Mouse (Mus musculus): ENCODE results near the gene Tmem126b. TPM values are rescaled to one million over a fixed set of nuclear protein-coding genes. Genes with fewer than 3 reads are reported as not detected.

Gene Tmem126b
- total RNA-seq (2015; ENCODE audit: low replicate concordance) (4.6 and 7.1 TPM in 2 replicates), total RNA-seq (2017; ENCODE audit: low replicate concordance) (3.2 and 5.6 TPM in 2 replicates)

DNA sequence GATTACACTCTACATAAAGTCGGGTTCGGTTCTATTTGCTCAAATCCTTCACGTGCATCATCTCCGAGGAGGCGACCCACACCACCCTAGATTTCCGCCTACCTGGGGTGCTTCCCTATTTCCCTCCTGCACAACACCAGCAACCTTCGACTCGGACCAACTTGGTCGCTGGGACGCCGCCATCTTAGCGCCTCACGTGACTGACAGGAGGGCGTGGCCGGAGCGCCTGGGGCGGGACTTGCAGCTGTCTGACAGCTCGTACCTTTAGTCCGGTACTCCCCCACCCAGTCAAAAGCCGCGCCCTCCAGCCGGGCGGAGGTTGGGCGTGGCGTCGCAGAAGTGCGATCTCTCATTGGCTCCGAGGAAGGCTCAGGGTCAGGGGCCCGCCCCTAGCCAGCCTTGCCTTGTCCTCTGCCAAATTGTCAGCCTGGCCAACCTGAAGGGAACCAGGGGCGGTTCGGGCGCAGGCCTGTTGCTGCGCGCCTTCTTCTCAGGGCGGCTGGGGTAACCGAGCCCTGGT, at the start of gene Tmem126b:
Tmem126b (minus strand) TSS at position 209 of the 520 bp plus-strand sequence.
- peak; percentile 99 for ATAC-seq (replicated peaks; ENCODE audit: low FRiP score, poor library complexity, severe bottlenecking)

DNA sequence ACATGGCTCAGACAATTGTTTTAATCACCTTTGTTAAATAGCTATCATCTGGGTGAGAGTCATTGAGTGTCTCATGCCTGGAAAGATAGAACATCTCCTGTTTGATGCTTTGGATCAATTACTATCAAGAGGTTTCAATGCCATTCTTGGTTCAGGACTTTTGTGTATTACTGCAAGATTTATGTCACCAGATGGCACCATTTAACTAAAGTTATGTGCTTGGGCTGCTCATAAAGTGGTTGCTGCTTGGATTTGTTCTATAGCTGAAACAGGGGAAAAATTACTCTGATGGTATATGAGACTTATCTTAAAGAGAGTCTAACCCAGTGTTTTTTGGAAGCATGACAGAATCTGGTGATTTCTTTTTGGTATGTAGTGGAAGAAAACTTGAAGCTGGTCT, 36.5 kb upstream of the Tmem126b start:
- no peak for ATAC-seq (replicated peaks; ENCODE audit: low FRiP score, poor library complexity, severe bottlenecking)

DNA sequence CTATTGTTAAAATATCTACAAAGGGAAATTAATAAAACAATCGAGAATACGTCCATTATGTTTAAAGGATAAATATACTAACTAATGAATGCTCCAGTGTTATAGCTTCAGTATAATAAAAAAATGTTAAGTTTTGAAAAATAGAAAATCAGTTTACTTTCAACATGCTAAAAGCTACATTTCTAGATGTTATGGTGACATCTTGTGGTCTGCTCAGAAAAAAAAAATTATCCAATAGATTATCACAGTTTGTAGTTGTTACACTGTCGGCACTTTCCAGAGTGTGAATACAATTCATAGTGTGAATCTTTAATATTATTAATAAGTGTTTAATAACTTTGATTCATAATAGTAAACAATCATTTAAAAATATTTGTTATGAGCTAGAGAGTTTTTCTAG, 32.3 kb upstream of the Tmem126b start:
- ATAC-seq (replicated peaks; ENCODE audit: low FRiP score, poor library complexity, severe bottlenecking), result no peak

GRCm38 (mm10) chr7:90482607-90483006, 6.8 kb upstream of the Tmem126b start:
- no peak for ATAC-seq (replicated peaks; ENCODE audit: low FRiP score, poor library complexity, severe bottlenecking)

DNA sequence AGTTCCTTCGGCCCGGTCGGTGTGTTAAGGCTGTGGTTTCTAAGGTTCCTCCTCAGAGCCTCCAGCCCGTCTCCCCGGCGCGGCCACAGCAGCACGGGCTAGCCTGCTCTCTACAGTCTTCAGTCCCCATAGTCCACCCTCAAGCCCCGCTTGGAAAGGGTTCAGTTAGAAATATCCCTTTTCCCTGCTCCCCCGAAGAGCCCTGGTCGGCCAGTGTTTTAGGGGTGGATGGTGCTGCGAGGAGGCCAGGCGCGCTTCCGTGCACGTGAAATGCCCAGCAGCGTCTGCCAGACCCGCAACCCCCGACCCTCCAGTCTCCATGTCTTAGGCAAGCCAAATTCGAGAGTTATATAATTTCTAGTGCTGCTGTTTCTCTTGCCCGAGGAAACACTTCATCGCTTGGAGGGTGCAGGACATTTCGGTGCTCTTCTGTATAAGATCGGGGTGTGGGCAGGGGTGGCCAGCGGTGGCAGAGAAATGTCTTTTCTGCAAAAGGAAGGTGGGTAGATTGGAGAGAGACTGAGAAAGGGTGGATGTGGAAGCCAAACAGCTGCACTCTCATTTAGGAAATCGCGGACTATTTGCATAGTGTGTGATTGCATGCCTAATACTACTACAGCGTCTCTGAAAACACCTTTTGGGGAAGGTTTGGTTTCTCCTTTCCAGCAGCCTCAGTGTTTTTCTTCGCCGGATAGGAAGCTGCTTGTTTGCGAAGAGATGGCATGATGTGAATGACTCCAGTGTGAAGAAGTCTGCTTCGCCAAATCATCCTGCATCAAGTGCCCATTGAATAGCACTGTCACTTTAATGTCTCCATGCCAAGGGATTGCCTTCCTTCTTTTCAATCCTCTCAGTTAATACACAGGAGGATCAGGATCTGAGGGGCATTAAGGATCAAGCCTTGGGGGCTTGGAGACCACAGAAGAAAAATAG, 778 bp upstream of the Tmem126b start, which contains the start of gene Dlg2:
Dlg2 (plus strand) TSS at position 360 of the 933 bp plus-strand sequence.
- peak; percentile 23 for ATAC-seq (replicated peaks; ENCODE audit: low FRiP score, poor library complexity, severe bottlenecking)

GRCm38 (mm10) chr7:90473511-90473910, 2.3 kb downstream of the Tmem126b start:
- ATAC-seq (replicated peaks; ENCODE audit: low FRiP score, poor library complexity, severe bottlenecking), result no peak

DNA sequence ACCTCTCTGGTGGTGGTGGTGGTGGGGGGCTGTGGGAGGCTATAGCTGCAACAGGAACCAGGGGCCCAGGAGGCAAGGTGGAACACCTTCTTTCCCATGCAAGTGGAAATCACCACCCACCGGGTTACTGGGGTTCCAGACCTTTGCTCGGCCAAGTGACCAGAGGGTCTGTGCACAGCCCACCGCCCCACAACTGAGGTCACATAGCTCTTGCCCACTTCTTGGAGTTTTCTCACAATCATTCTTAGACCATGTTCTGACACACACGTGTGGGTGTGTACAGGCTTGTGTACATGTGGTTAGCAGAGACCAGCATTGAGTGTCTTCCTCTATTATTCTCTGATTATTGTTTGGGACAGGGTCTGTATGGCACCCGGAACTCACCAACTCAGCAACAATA, 14.4 kb downstream of the Tmem126b start:
- no peak for ATAC-seq (replicated peaks; ENCODE audit: low FRiP score, poor library complexity, severe bottlenecking)

DNA sequence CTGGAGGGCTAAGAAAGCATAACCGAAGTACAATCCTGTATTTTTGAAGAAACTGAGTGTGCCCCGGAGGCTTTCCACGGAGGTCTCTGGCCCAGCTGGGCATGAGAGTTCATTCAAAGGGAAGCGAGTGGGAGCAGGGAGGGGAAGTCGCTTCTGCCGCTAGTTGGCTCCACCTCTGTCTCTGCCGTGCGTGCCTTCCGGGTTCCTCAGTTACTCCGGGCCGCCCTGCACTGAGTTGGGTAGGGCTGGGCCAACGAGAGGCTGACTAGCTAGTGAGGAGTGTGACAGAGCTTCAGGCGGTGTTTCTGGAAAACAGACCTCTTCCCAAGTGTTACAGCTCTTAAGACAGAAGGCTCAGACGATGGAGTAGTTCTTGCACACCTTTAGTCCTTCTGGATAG, 14.9 kb downstream of the Tmem126b start:
- 0 out of 2 replicates have a peak, but pooled peaks have one; percentile 36 for ATAC-seq (replicated peaks; ENCODE audit: low FRiP score, poor library complexity, severe bottlenecking)

GRCm38 (mm10) chr7:90460330-90460729, 15.5 kb downstream of the Tmem126b start:
- no peak for ATAC-seq (replicated peaks; ENCODE audit: low FRiP score, poor library complexity, severe bottlenecking)

DNA sequence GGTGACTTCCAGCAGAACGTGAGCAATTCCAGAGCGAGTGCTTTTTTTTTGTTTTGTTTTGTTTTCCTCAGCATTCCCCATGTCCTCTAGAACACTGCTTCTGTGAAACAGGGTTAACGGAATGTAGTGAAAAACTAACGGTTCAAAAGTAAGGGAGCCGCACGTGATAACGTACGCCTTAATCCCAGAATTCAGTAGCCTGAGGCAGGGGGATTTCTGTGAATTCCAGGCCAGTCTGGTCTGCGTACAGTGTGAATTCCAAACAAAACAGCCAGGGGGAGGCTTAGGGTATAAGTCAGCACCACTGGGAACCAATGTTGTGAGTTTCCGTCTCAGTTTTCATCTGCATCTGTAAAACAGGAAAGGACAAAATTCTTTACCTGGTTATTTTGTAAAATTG, 18.3 kb downstream of the Tmem126b start:
- peak; percentile 17; the same call in 1 of the 2 replicates for ATAC-seq (replicated peaks; ENCODE audit: low FRiP score, poor library complexity, severe bottlenecking)

DNA sequence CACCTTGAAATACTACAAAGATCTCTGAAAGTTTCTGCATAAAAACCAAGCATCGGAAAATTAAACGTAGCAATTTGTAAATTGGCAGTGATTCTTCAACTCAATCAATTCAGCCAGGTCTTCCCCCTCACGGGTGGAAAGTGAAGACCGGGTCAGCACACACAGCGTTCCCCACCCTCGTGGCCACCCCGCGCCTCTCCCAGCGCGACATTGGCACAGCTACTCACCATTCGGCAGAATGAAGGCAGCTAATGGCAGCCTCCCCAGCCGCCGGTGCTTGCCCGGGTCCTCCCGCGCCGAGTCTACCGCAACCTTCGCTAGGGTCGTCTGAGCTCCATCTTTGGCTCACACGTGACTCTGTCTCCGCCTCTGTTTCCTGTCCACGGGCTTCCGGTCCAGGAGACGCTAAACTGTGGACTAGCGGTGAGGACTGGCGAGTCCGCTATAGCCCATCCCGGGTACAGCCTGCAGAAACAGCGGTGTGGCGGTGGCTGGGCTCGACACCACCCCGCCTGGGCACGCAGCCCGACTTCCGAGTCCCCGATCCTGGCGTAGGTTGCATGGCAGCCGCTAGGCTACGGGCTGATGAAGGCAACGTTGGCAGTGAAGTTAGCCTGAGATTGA, 18.8 kb downstream of the Tmem126b start, which contains the start of gene Tmem126a:
Tmem126a (minus strand) TSS at position 385 of the 624 bp plus-strand sequence.
- ATAC-seq (replicated peaks; ENCODE audit: low FRiP score, poor library complexity, severe bottlenecking), result peak; percentile 96

GRCm38 (mm10) chr7:90456149-90456844, 19.5 kb downstream of the Tmem126b start:
- no peak for ATAC-seq (replicated peaks; ENCODE audit: low FRiP score, poor library complexity, severe bottlenecking)

GRCm38 (mm10) chr7:90444206-90444605, 31.6 kb downstream of the Tmem126b start:
- ATAC-seq (replicated peaks; ENCODE audit: low FRiP score, poor library complexity, severe bottlenecking), result peak; percentile 43

DNA sequence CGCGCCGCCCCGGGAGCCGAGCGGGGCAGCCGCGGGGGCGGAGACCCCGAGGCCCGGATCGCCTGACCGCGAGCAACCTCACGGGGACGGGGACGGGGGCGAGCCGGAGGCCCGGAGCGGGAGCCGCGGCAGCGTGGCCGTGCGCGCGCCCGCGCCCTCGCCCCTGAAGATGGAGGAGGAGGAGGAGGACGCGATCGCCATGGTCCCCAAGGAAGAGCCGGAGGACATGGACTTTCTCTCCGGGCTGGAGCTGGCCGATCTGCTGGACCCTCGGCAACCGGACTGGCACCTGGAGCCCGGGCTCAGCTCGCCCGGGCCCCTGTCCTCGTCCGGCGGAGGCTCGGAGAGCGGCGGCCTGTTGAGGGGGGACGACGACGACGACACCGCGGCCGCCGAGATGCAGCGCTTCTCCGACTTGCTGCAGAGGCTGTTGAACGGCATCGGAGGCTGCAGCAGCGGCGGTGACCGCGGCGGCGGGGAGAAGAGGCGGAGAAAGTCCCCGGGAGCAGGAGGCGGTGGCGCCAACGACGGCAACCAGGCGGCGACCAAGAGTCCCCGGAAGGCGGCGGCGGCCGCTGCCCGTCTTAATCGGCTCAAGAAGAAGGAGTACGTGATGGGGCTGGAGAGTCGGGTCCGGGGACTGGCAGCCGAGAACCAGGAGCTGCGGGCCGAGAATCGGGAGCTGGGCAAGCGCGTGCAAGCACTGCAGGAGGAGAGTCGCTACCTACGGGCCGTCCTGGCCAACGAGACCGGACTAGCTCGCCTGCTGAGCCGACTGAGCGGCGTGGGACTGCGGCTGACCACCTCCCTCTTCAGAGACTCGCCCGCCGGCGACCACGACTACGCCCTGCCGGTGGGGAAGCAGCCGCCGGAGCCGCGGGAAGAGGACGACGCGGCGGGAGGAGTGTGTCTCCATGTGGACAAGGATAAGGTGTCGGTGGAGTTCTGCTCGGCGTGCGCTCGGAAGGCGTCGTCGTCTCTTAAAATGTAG, 32.4 kb downstream of the Tmem126b start:
- peak; percentile 73 for ATAC-seq (replicated peaks; ENCODE audit: low FRiP score, poor library complexity, severe bottlenecking)

GRCm38 (mm10) chr7:90442518-90443080, 33.2 kb downstream of the Tmem126b start, which contains the start of gene Crebzf:
TSS of gene Crebzf (plus strand) at chr7:90442729.
- peak; percentile 94 for ATAC-seq (replicated peaks; ENCODE audit: low FRiP score, poor library complexity, severe bottlenecking)

DNA sequence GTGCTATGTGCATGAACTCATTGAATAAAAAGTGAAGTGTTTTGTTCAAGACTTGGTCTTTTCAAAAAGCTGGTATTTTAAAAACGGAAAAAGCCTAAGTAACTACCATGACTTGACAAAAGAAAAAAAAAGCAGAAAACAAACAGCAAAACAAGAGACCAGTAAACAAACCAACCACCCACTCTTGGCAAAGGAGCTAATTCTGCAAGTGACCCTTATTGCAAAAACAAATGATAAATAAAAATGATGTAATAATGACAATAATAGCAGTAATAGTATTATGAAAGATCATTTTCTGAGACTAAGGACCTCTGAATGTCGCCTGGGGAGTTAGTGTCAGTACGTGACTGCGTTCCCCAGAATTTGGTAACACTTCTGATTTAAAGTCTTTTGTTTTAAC, 33.7 kb downstream of the Tmem126b start:
- peak; percentile 26 for ATAC-seq (replicated peaks; ENCODE audit: low FRiP score, poor library complexity, severe bottlenecking)

- ATAC-seq (replicated peaks; ENCODE audit: low FRiP score, poor library complexity, severe bottlenecking), result no peak
These were observed 35.8 kb downstream of the Tmem126b start for GRCm38 (mm10) chr7:90440044-90440443.

GRCm38 (mm10) chr7:90432221-90432620, 43.6 kb downstream of the Tmem126b start:
- ATAC-seq (replicated peaks; ENCODE audit: low FRiP score, poor library complexity, severe bottlenecking), result no peak

Measured in erythroblast, adult 5-6 weeks (primary cell).